Mouse (Mus musculus): ENCODE measurements around the gene Rsph6a. TPM values are rescaled to one million over a fixed set of nuclear protein-coding genes. Genes with fewer than 3 reads are reported as not detected.

Gene Rsph6a
- polyA plus RNA-seq, 1 experiment from 2014 or later, result not detected

DNA sequence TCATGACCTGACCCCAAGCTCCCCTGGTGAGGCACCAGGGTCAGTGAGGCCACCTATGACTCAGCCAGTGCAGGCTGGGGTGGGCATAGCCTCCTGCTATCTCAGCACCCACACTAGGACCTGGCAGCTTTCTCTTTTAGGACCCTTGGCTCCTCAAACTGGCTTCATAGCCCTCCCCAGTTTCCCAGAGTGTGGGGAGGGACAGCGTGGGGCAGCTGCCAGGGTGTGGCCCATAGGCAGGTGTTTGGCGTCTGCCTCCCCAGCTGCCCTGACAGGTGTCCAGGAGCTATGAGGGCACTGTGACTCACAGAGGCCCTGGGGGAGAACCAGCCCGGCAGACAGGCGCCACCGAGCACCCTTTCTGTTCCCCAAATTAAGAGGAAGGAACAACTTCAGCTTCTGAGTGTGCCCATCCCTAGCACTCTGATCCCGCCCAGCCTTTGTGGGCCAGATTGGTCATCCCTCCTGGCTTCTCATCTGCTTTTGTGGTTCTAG, 29.8 kb downstream of the Rsph6a start:
- WGBS, result 50% methylated on average over 6 of the region's 6 CpGs
- H3K36me3 ChIP-seq, result peaks cover 66% of the 10 kb centered on the region
- H3K4me2 ChIP-seq, result peak overlapping the region; percentile 55
- H3K9me3 ChIP-seq (replicated peaks), result no peaks in the 10 kb centered on the region
- H3K27me3 ChIP-seq, result no peaks in the 10 kb centered on the region
- peaks cover 57% of the 10 kb centered on the region for H3K4me1 ChIP-seq
- peak overlapping the region; percentile 39 for H3K4me3 ChIP-seq (replicated peaks)
- H3K9ac ChIP-seq, result 0 out of 2 replicates have a peak overlapping the region, but pooled peaks have one; percentile 26
- ATAC-seq (replicated peaks; ENCODE audit: low FRiP score), result no peak
- H3K27ac ChIP-seq, result peak overlapping the region; percentile 76

DNA sequence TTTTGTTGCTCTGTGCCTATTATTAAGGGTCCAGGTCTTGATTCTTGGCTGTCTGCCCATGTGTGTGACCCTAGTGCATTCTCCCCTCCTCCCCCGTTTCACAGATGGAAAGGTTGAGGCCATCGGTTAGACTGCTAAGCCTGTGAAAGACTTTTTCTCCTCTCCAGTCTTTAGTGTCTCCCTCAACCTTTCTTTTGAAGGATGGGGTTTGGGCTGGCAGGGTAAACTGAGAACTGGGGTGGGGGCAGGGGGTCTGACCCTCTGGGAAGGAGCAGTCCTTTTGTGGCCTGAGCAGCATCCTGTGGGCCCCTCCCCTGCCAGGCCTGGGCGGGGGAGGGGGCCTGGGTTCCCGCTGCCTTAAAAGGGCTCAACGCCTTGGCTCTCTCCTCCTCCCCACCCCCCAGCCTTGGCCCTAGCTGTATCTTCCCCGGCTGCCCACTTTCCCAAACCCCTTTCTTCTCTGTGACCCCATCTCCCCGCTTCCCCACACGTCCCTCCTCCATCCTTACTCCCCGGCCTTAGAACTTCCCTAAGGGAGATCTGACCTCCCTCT, 30.5 kb downstream of the Rsph6a start:
- no peaks in the 10 kb centered on the region for H3K9me3 ChIP-seq (replicated peaks)
- peaks cover 56% of the 10 kb centered on the region for H3K4me1 ChIP-seq
- peak overlapping the region; percentile 75 for H3K27ac ChIP-seq
- peaks cover 65% of the 10 kb centered on the region for H3K36me3 ChIP-seq
- no peak overlapping the region for H3K9ac ChIP-seq
- no peak for ATAC-seq (replicated peaks; ENCODE audit: low FRiP score)
- H3K27me3 ChIP-seq, result no peaks in the 10 kb centered on the region
- WGBS, result 15% methylated on average over 9 of the region's 9 CpGs
- H3K4me3 ChIP-seq (replicated peaks), result peak overlapping the region; percentile 19
- peak overlapping the region; percentile 55 for H3K4me2 ChIP-seq

DNA sequence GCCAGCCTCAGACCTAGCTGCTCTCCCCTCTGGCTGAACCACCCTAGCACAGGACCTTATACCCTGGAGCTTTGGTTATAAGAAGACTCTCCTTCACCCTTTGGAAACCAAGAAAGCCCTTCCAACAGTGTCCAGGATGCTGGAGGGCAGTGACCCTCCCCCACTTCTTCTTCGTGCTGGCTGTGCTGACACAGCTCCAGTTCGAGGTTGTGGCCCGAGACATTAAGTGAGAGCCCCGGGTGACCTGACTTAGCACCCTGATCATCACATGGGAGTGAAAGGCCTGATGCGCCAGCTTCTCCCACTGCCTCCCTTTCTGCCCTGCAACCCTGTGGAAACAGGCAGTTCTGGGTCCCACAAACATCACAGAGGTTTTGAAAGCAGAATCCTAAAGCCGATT, 31.0 kb downstream of the Rsph6a start:
- Histone ChIP-seq H3K9ac (no peak overlapping the region), H3K4me1 (peaks cover 56% of the 10 kb centered on the region), H3K4me3 (replicated peaks) (peak overlapping the region; percentile 19), H3K36me3 (peaks cover 64% of the 10 kb centered on the region), H3K9me3 (replicated peaks) (no peaks in the 10 kb centered on the region), H3K27ac (peak overlapping the region; percentile 75), H3K27me3 (no peaks in the 10 kb centered on the region), H3K4me2 (peak overlapping the region; percentile 55)
- WGBS, result 2% methylated on average over 6 of the region's 6 CpGs
- no peak for ATAC-seq (replicated peaks; ENCODE audit: low FRiP score)

DNA sequence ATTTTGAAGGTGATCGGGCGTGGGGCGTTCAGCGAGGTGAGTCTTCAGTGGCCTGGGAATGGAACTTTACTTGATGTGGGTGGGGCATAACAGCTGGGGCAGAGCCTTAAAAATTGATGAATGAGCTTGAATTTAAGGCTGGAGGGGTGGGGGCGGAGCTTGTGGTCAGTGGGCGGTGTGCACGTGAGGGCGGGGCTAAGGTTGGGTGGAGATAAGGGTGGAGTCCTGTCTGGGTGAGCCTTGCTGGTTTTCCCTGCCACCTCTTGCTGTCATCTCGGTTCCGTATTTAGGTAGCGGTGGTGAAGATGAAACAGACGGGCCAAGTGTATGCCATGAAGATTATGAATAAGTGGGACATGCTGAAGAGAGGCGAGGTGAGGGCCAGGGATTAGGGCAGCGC, 31.6 kb downstream of the Rsph6a start:
- H3K9me3 ChIP-seq (replicated peaks), result no peaks in the 10 kb centered on the region
- H3K27ac ChIP-seq, result peak overlapping the region; percentile 75
- peaks cover 56% of the 10 kb centered on the region for H3K4me1 ChIP-seq
- peak overlapping the region; percentile 19 for H3K4me3 ChIP-seq (replicated peaks)
- peak; percentile 45 for ATAC-seq (replicated peaks; ENCODE audit: low FRiP score)
- peaks cover 63% of the 10 kb centered on the region for H3K36me3 ChIP-seq
- peak overlapping the region; percentile 55 for H3K4me2 ChIP-seq
- H3K9ac ChIP-seq, result no peak overlapping the region
- 11% methylated on average over 14 of the region's 14 CpGs for WGBS
- H3K27me3 ChIP-seq, result no peaks in the 10 kb centered on the region

DNA sequence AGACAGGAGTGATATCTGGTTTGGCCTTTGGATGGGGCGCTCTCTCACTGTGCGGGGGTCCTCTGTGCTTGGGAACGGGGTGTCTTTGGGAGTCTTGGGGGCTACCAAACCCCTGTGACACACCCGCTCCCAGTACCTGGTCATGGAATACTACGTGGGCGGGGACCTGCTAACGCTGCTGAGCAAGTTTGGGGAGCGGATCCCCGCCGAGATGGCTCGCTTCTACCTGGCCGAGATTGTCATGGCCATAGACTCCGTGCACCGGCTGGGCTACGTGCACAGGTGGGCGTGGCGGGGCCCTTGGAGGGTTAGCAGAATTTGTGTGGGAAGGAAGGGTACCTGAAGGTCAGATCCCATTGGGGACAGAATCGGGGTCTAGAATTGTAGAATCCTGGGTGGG, 32.3 kb downstream of the Rsph6a start:
- Histone ChIP-seq H3K36me3 (peaks cover 58% of the 10 kb centered on the region), H3K9me3 (replicated peaks) (no peaks in the 10 kb centered on the region), H3K27ac (no peak overlapping the region), H3K4me3 (replicated peaks) (no peak overlapping the region), H3K9ac (no peak overlapping the region), H3K27me3 (0 out of 2 replicates have a peak, but pooled peaks cover 6% of the 10 kb centered on the region), H3K4me2 (no peak overlapping the region), H3K4me1 (peaks cover 57% of the 10 kb centered on the region)
- WGBS, result 67% methylated on average over 18 of the region's 18 CpGs
- no peak for ATAC-seq (replicated peaks; ENCODE audit: low FRiP score)

DNA sequence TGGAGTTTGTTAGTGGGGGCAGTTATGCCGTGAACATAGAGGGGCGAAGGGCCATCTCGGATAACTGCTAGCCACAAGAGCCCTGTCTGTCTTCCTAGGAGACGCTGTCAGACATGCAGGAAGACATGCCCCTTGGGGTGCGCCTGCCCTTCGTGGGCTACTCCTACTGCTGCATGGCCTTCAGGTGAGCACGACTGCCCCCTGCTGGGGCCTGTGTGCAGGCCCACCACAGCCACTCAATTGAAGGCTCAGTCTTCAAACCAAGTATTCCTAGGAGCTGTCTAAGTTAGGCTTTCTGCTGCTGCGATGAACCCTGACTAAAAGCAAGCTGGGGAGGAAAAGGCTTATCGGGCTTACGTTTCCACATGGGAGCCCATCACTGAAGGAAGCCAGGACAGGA, 34.3 kb downstream of the Rsph6a start:
- H3K27ac ChIP-seq, result no peak overlapping the region
- no peak for ATAC-seq (replicated peaks; ENCODE audit: low FRiP score)
- no peak overlapping the region for H3K4me2 ChIP-seq
- H3K4me3 ChIP-seq (replicated peaks), result no peak overlapping the region
- H3K9me3 ChIP-seq (replicated peaks), result no peaks in the 10 kb centered on the region
- 42% methylated on average over 10 of the region's 10 CpGs for WGBS
- H3K4me1 ChIP-seq, result peaks cover 56% of the 10 kb centered on the region
- no peak overlapping the region for H3K9ac ChIP-seq
- peaks cover 47% of the 10 kb centered on the region for H3K36me3 ChIP-seq
- 0 out of 2 replicates have a peak, but pooled peaks cover 8% of the 10 kb centered on the region for H3K27me3 ChIP-seq

DNA sequence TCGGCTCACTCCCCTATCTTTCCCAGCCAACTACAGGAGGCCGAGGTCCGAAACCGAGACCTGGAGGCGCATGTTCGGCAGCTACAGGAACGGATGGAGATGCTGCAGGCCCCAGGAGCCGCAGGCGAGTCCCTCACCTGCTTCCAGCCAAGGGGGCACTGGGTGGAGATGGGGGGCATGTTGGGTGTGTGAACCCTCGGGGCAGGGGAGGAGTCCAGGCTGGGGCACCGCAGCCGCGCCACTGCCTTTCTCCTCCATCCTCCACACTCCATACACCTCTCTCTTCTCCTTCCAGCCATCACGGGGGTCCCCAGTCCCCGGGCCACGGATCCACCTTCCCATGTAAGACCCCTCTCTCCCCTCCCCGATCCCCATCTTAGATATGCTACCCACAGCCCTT, 37.4 kb downstream of the Rsph6a start:
- Histone ChIP-seq H3K9ac (peak overlapping the region; percentile 49; the same call in 1 of the 2 replicates), H3K4me1 (peaks cover 44% of the 10 kb centered on the region), H3K27me3 (0 out of 2 replicates have a peak, but pooled peaks cover 8% of the 10 kb centered on the region), H3K27ac (peak overlapping the region; percentile 99), H3K9me3 (replicated peaks) (no peaks in the 10 kb centered on the region), H3K4me3 (replicated peaks) (peak overlapping the region; percentile 85), H3K36me3 (peaks cover 46% of the 10 kb centered on the region), H3K4me2 (peak overlapping the region; percentile 95)
- no peak for ATAC-seq (replicated peaks; ENCODE audit: low FRiP score)
- 46% methylated on average over 17 of the region's 17 CpGs for WGBS

DNA sequence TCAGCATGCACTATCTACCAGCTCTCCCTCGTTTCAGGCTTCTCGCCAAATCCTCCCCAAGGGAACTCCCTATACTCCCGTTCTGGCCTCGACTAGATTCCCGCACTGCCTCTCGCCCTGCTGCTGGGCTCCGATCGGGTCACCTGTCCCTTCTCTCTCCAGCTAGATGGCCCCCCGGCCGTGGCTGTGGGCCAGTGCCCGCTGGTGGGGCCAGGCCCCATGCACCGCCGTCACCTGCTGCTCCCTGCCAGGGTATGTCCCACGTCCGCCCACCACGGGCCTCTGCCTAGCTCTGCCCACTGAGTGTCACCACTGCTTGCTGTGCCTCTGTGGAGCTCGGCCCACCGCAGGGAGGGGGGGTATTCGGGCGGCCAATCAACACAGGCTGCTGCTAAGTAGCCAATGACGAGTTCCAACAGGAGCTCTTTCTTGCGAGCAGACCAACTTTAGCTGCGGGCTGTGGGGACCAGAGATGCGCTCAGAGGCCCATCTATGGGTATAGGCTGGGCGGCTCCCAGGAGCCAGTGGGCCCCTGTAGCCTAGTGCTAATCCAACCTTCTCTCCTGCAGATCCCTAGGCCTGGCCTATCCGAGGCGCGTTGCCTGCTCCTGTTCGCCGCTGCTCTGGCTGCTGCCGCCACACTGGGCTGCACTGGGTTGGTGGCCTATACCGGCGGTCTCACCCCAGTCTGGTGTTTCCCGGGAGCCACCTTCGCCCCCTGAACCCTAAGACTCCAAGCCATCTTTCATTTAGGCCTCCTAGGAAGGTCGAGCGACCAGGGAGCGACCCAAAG, 38.1 kb downstream of the Rsph6a start:
- Histone ChIP-seq H3K4me3 (replicated peaks) (peak overlapping the region; percentile 85), H3K4me1 (peaks cover 51% of the 10 kb centered on the region), H3K27me3 (0 out of 2 replicates have a peak, but pooled peaks cover 8% of the 10 kb centered on the region), H3K27ac (peak overlapping the region; percentile 99), H3K4me2 (peak overlapping the region; percentile 95), H3K36me3 (peaks cover 46% of the 10 kb centered on the region), H3K9ac (peak overlapping the region; percentile 49), H3K9me3 (replicated peaks) (no peaks in the 10 kb centered on the region)
- peak; percentile 54 for ATAC-seq (replicated peaks; ENCODE audit: low FRiP score)
- WGBS, result 6% methylated on average over 38 of the region's 38 CpGs

DNA sequence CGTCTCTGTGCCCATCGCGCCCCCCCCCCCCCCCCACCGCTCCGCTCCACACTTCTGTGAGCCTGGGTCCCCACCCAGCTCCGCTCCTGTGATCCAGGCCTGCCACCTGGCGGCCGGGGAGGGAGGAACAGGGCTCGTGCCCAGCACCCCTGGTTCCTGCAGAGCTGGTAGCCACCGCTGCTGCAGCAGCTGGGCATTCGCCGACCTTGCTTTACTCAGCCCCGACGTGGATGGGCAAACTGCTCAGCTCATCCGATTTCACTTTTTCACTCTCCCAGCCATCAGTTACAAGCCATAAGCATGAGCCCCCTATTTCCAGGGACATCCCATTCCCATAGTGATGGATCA, 38.7 kb downstream of the Rsph6a start:
- Histone ChIP-seq H3K27ac (peak overlapping the region; percentile 99), H3K36me3 (peaks cover 44% of the 10 kb centered on the region), H3K4me3 (replicated peaks) (peak overlapping the region; percentile 85), H3K9ac (peak overlapping the region; percentile 49; the same call in 1 of the 2 replicates), H3K9me3 (replicated peaks) (no peaks in the 10 kb centered on the region), H3K4me2 (peak overlapping the region; percentile 95), H3K4me1 (peaks cover 54% of the 10 kb centered on the region), H3K27me3 (0 out of 2 replicates have a peak, but pooled peaks cover 8% of the 10 kb centered on the region)
- peak; percentile 50 for ATAC-seq (replicated peaks; ENCODE audit: low FRiP score)
- WGBS, result under 1% methylated on average over 13 of the region's 15 CpGs

DNA sequence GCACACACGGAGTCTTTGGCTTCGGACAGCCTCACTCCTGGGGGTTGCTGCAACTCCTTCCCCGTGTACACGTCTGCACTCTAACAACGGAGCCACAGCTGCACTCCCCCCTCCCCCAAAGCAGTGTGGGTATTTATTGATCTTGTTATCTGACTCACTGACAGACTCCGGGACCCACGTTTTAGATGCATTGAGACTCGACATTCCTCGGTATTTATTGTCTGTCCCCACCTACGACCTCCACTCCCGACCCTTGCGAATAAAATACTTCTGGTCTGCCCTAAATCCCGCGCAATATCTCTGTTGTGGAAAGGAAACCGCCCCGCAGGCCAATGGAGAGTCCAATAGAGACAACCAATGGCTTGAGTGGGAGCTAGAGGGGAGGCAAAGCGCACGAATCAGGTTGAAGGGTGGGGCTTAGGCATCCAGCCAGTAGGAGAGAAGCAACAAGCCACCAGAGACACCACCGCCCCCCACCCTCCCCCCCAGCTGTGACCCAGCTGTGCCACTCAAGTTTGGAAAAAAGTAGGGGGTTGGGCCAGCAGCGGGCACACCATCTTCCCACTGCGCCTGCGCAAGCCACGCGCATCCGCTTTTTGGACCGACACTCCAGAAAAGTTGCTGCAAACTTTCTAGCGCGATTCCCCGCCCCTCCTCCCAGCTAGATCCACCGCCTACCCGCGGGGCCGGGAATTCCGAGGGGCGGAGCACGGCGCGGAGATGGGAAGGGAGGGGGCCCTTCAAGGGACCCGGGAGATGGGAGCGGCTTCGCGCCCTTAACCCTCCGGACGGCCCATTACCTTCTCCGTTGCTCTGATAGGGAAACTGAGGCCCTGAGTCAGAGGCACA, 39.3 kb downstream of the Rsph6a start:
- WGBS, result under 1% methylated on average over 45 of the region's 45 CpGs
- no peaks in the 10 kb centered on the region for H3K9me3 ChIP-seq (replicated peaks)
- peak; percentile 86 for ATAC-seq (replicated peaks; ENCODE audit: low FRiP score)

DNA sequence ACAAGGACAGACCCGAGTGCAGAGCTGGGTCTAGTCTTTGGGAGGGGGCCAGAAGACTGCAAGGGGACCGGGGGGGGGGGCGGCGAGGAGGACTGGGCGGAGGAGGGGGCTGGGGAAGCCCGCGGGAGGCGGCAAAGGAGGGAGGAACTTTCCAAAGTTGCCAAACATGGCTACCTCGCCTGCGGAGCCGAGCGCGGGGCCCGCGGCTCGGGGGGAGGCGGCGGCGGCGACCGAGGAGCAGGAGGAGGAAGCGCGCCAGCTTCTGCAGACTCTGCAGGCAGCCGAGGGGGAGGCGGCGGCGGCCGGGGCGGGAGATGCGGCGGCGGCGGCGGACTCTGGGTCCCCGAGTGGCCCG, 40.0 kb downstream of the Rsph6a start, which contains the start of gene Six5:
Six5 (plus strand) TSS at position 124 of the 355 bp plus-strand sequence.
- no peaks in the 10 kb centered on the region for H3K9me3 ChIP-seq (replicated peaks)
- no peak for ATAC-seq (replicated peaks; ENCODE audit: low FRiP score)
- H3K27me3 ChIP-seq, result 0 out of 2 replicates have a peak, but pooled peaks cover 8% of the 10 kb centered on the region
- peaks cover 50% of the 10 kb centered on the region for H3K4me1 ChIP-seq
- peak within 1 kb of the TSS; percentile 93 for H3K9ac ChIP-seq
- H3K27ac ChIP-seq, result peak within 1 kb of the TSS; percentile 99
- peak within 1 kb of the TSS; percentile 95 for H3K4me2 ChIP-seq
- WGBS, result 2% methylated on average over 19 of the region's 36 CpGs
- H3K36me3 ChIP-seq, result peaks cover 40% of the 10 kb centered on the region
- peak within 1 kb of the TSS; percentile 85 for H3K4me3 ChIP-seq (replicated peaks)

More for the DNA sequence above, 39.3 kb downstream of the Rsph6a start:
- Histone ChIP-seq H3K4me3 (replicated peaks) (peak overlapping the region; percentile 85), H3K27me3 (0 out of 2 replicates have a peak, but pooled peaks cover 8% of the 10 kb centered on the region), H3K27ac (peak overlapping the region; percentile 99), H3K36me3 (peaks cover 41% of the 10 kb centered on the region), H3K4me1 (peaks cover 51% of the 10 kb centered on the region), H3K9ac (peak overlapping the region; percentile 93), H3K4me2 (peak overlapping the region; percentile 95)
